Mouse (Mus musculus) embryonic facial prominence, embryonic 11.5 days (tissue): ENCODE measurements around the gene Plcg2. TPM values are rescaled to one million over a fixed set of nuclear protein-coding genes. Genes with fewer than 3 reads are reported as not detected.

Experiments used
- ATAC-seq: fragments of 200-750 bp; cut with Nextera tagmentation; replicated peaks from 2 replicates; pipeline ENCODE4 v1.8.0; 2017; ENCODE audit warnings: low read depth; ENCODE audit not compliant: insufficient number of reproducible peaks, low FRiP score, low TSS enrichment
- DNase-seq: peaks from one replicate; pipeline ENCODE4 v3.0.0-alpha.2; 2015; ENCODE audit warnings: low spot score
- H3K27ac ChIP-seq: fragments of 300-500 bp; sonication (generic); replicated peaks from 2 replicates; pipeline ENCODE4 v1.5.1; 2014; ENCODE audit warnings: mild to moderate bottlenecking, low read depth, low read length, control low read depth
- H3K27me3 ChIP-seq: fragments of 300-500 bp; sonication (generic); 2 replicates; pipeline ENCODE4 v1.6.1; 2014; ENCODE audit warnings: mild to moderate bottlenecking, low read length, moderate library complexity, mixed read lengths; ENCODE audit not compliant: control insufficient read depth, insufficient read depth
- H3K36me3 ChIP-seq: fragments of 300-500 bp; sonication (generic); replicated peaks from 2 replicates; pipeline ENCODE4 v1.6.1; 2014; ENCODE audit warnings: low read depth, mild to moderate bottlenecking, low read length, moderate library complexity, mixed read lengths; ENCODE audit not compliant: control insufficient read depth, insufficient read depth
- H3K4me1 ChIP-seq: fragments of 300-500 bp; sonication (generic); 2 replicates; pipeline ENCODE4 v1.6.1; 2014; ENCODE audit warnings: low read length, mixed read lengths; ENCODE audit not compliant: control insufficient read depth, insufficient read depth
- H3K4me2 ChIP-seq: fragments of 300-500 bp; sonication (generic); 2 replicates; pipeline ENCODE4 v1.6.1; 2014; ENCODE audit warnings: low read depth, mild to moderate bottlenecking, control low read depth, low read length, moderate library complexity
- H3K4me3 ChIP-seq: fragments of 300-500 bp; sonication (generic); 2 replicates; pipeline ENCODE4 v1.5.1; 2014; ENCODE audit warnings: low read depth, low read length, control low read depth
- H3K9ac ChIP-seq: fragments of 300-500 bp; sonication (generic); replicated peaks from 2 replicates; pipeline ENCODE4 v1.6.1; 2014; ENCODE audit warnings: mild to moderate bottlenecking, control low read depth, low read length
- H3K9me3 ChIP-seq: fragments of 300-500 bp; sonication (generic); replicated peaks from 2 replicates; pipeline ENCODE4 v1.6.1; 2016; ENCODE audit warnings: mild to moderate bottlenecking, low read length, inconsistent platforms, mixed read lengths; ENCODE audit not compliant: control insufficient read depth
- WGBS: fragments of 180-500 bp; shearing (Covaris S2); extraction: QIAGEN DNeasy Blood & Tissue Kit; methylation state at CpG from one replicate; pipeline ENCODE4 v1.1.7; 2014; 5-methylcytosine and 5-hydroxymethylcytosine counted together
- polyA plus RNA-seq: library from polyadenylated mRNA; unstranded; fragments of >200 nt; fragmentation: Nextera tagmentation; extraction: Ambion mirVana; gene quantifications from 2 replicates; pipeline ENCODE4 v1.2.1, GENCODE M21; 2014

The Plcg2 gene
- polyA plus RNA-seq, 1 experiment from 2014 or later: 1.8 TPM

DNA sequence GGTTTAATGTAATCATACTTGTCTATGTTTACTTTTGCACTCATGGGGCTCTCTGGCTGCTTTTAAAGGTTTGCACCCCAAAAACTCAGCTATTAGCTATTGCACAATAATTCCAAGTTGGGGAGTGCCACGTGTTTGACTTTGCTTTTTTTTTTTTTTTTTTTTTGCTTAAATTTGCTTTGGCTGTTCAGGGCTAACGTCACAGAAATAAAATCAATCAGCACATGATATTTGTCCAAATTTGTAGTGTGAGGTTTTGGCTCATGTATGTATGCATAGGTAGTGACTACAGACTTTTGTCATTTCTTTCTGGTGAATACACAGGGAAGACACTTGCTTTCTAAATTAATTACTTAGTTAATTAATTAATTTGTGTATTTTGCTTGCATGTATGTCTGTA lies 96.9 kb downstream of the Plcg2 start:
- Histone ChIP-seq H3K9me3 (no peaks in the 10 kb centered on the region), H3K4me2 (no peak overlapping the region), H3K27ac (no peak overlapping the region), H3K4me3 (no peak overlapping the region), H3K27me3 (no peaks in the 10 kb centered on the region), H3K9ac (no peak overlapping the region), H3K36me3 (no peaks in the 10 kb centered on the region), H3K4me1 (no peaks in the 10 kb centered on the region)
- 78% methylated on average over 2 of the region's 2 CpGs for WGBS
- DNase-seq: no peak
- no peak for ATAC-seq

DNA sequence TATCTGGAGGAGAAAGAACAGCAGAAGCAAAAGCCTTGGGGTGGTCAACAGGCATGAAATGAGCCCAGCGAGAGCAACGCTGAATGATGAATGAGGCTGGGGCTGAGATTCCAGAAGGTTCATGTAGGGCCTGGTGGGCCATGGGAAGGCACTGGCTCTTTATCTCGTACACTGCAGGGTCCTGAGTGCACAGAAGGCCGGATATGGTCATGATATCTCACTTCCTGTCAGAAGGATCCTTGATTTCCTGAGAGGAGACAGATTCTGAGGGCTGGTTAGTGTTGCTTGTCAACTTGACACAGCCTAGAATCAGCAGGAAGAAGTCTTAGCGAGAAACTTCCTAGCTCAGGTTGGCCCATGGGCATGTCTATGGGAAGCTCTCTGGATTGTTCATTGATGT lies 98.7 kb downstream of the Plcg2 start:
- H3K9ac ChIP-seq: no peak overlapping the region

DNA sequence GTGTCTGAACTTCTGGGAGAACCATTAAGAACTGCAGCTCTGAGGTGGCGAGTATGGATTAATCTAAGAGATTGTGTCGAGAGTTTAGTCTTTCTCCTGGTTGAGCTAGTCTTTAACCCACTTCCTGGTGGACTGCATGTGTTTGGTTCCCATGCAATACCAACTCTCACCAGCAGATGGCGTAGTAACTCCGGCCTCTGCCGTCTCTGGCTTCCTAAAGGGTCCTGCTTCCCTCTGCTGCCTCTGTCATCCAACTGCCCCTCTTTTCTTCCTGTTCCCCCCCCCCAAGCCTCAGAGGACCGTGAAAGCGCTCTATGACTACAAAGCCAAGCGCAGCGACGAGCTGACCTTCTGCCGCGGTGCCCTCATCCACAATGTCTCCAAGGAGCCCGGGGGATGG lies 102.7 kb downstream of the Plcg2 start:
- DNase-seq (peak; percentile 33), ATAC-seq (no peak)
- no peaks in the 10 kb centered on the region for H3K4me1 ChIP-seq
- H3K27me3 ChIP-seq: no peaks in the 10 kb centered on the region
- H3K27ac ChIP-seq: no peak overlapping the region
- 71% methylated on average over 13 of the region's 13 CpGs for WGBS
- H3K9ac ChIP-seq: no peak overlapping the region
- no peaks in the 10 kb centered on the region for H3K9me3 ChIP-seq
- no peak overlapping the region for H3K4me2 ChIP-seq
- no peak overlapping the region for H3K4me3 ChIP-seq
- H3K36me3 ChIP-seq: no peaks in the 10 kb centered on the region

More for the DNA sequence above, 98.7 kb downstream of the Plcg2 start:
- no peaks in the 10 kb centered on the region for H3K9me3 ChIP-seq
- H3K27ac ChIP-seq: no peak overlapping the region
- WGBS: 87% methylated on average over 5 of the region's 5 CpGs
- H3K4me1 ChIP-seq: no peaks in the 10 kb centered on the region
- no peak overlapping the region for H3K4me2 ChIP-seq
- no peaks in the 10 kb centered on the region for H3K27me3 ChIP-seq
- H3K4me3 ChIP-seq: no peak overlapping the region
- no peak for DNase-seq
- ATAC-seq: no peak
- no peaks in the 10 kb centered on the region for H3K36me3 ChIP-seq

DNA sequence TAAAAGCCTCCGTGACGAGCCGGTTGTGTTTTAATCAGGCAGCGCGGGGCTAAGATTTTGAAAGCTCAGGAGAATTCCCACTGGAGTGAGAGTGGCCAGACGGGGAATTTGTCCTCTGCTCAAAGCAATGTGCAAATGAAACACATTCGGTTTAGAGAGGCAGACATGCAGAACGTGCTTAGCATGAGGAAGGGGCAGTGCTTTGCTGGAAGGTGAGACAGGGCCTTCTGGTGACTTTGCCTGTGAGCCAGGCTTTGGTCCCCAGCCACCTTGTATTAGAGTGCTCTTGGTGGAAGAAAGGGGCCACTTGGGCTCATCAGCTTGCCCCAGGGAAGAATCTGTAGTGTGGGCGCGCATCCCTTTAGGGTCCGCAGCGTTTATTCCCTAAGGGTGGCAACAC lies 106.0 kb downstream of the Plcg2 start:
- no peak overlapping the region for H3K4me2 ChIP-seq
- no peak overlapping the region for H3K27ac ChIP-seq
- H3K27me3 ChIP-seq: no peaks in the 10 kb centered on the region
- H3K9ac ChIP-seq: no peak overlapping the region
- 81% methylated on average over 12 of the region's 12 CpGs for WGBS
- DNase-seq (no peak), ATAC-seq (no peak)
- H3K9me3 ChIP-seq: no peaks in the 10 kb centered on the region
- H3K4me3 ChIP-seq: no peak overlapping the region
- no peaks in the 10 kb centered on the region for H3K4me1 ChIP-seq
- no peaks in the 10 kb centered on the region for H3K36me3 ChIP-seq

DNA sequence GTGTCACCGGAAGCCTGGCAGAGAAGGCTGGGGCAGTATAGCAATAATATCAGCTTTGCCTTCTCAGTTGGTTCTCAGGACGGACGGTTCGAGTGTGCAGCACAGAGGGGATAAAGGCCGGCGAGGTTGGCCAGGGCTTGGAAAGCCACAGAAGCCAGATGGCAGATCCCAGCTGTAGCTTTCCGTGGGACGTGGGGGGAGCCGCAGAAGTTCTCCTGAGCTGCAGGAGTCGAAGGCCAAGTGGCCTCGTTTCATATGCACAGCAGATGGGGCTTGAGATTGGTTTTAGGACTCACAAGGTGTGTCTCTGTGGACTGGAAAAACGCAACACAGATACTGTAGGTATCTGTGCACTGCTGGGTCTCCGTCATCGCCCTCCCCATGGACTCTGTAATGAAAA lies 106.6 kb downstream of the Plcg2 start:
- no peaks in the 10 kb centered on the region for H3K27me3 ChIP-seq
- no peak overlapping the region for H3K27ac ChIP-seq
- no peaks in the 10 kb centered on the region for H3K9me3 ChIP-seq
- H3K4me2 ChIP-seq: no peak overlapping the region
- ATAC-seq: no peak
- no peaks in the 10 kb centered on the region for H3K36me3 ChIP-seq
- H3K9ac ChIP-seq: no peak overlapping the region
- H3K4me1 ChIP-seq: no peaks in the 10 kb centered on the region
- H3K4me3 ChIP-seq: no peak overlapping the region
- DNase-seq: no peak
- 92% methylated on average over 14 of the region's 14 CpGs for WGBS

DNA sequence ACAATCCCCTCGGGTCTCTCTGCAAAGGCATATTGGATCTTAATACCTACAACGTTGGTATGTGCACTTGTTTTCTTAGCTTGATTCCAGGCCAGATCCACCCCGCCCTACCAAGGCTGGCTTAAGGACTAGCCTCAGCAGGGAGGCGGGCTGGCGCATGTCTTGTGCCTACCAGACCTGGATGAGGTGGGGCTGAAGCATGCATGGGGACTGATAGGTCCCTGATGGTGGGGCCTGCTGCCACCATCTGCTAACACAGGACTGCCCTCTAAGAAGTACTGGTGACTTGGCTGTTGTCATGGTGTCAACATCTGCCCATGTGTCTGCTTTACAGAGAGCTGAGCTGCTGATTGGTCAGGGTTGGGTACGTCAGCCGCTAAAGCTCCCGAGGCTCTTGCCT lies 107.1 kb downstream of the Plcg2 start:
- Histone ChIP-seq H3K36me3 (no peaks in the 10 kb centered on the region), H3K4me1 (no peaks in the 10 kb centered on the region), H3K4me2 (no peak overlapping the region), H3K9ac (no peak overlapping the region), H3K9me3 (no peaks in the 10 kb centered on the region), H3K4me3 (no peak overlapping the region), H3K27me3 (no peaks in the 10 kb centered on the region), H3K27ac (no peak overlapping the region)
- 88% methylated on average over 8 of the region's 8 CpGs for WGBS
- ATAC-seq: no peak
- no peak for DNase-seq

DNA sequence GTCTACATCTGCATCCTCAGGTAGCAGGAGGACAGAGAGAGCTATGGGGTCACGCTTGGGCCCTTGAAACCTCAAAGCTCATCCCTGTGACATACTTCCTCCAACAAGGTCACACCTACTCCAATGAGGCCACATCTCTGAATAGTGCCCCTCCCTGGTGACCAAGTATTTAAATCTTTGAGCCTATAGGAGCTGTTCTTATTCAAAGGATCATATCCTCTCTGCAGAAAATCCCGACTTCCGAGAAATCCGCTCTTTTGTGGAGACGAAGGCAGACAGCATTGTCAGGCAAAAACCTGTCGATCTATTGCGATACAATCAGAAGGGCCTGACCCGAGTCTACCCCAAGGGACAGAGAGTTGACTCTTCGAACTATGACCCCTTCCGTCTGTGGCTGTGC lies 112.4 kb downstream of the Plcg2 start:
- no peak for DNase-seq
- H3K27me3 ChIP-seq: no peaks in the 10 kb centered on the region
- H3K36me3 ChIP-seq: no peaks in the 10 kb centered on the region
- no peak for ATAC-seq
- 87% methylated on average over 10 of the region's 10 CpGs for WGBS
- H3K9me3 ChIP-seq: no peaks in the 10 kb centered on the region
- H3K4me2 ChIP-seq: no peak overlapping the region
- no peak overlapping the region for H3K4me3 ChIP-seq
- H3K9ac ChIP-seq: no peak overlapping the region
- no peak overlapping the region for H3K27ac ChIP-seq
- H3K4me1 ChIP-seq: no peaks in the 10 kb centered on the region

DNA sequence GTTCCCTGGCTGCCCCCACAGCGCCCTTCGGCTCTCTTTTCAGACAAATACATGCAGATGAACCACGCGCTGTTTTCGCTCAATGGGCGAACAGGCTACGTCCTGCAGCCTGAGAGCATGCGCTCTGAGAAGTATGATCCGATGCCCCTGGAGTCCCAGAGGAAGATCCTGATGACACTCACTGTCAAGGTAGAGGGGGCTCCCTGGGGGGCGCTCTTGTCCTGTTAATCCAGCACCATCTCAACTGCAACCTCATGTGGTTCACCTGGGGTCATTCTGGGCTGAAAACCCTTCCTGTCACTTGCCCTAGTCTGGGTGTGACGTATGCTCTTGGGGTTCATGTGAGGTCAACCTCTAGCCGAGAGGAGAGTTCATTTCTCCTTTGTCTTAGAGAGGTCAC lies 114.8 kb downstream of the Plcg2 start:
- ATAC-seq (no peak), DNase-seq (no peak)
- H3K27ac ChIP-seq: no peak overlapping the region
- H3K4me3 ChIP-seq: no peak overlapping the region
- H3K9ac ChIP-seq: no peak overlapping the region
- no peaks in the 10 kb centered on the region for H3K27me3 ChIP-seq
- WGBS: 85% methylated on average over 12 of the region's 12 CpGs
- H3K9me3 ChIP-seq: no peaks in the 10 kb centered on the region
- H3K36me3 ChIP-seq: no peaks in the 10 kb centered on the region
- H3K4me2 ChIP-seq: no peak overlapping the region
- no peaks in the 10 kb centered on the region for H3K4me1 ChIP-seq
